Mouse (Mus musculus) embryonic facial prominence, embryonic 14.5 days (tissue): ENCODE data around the gene Ttll10. TPM values are rescaled to one million over a fixed set of nuclear protein-coding genes. Genes with fewer than 3 reads are reported as not detected.

ENCODE experiments used
- ATAC-seq: fragments of 200-750 bp; cut with Nextera tagmentation; 2 replicates; pipeline ENCODE4 v1.8.0; 2017; ENCODE audit warnings: low read depth, moderate number of reproducible peaks, moderate TSS enrichment
- DNase-seq: peaks from one replicate; pipeline ENCODE4 v3.0.0-alpha.2; 2015; ENCODE audit warnings: low spot score
- H3K27ac ChIP-seq: fragments of 300-500 bp; sonication (generic); replicated peaks from 2 replicates; pipeline ENCODE4 v1.5.1; 2014; ENCODE audit warnings: low read depth, mild to moderate bottlenecking, low read length, moderate library complexity
- H3K27me3 ChIP-seq: fragments of 300-500 bp; sonication (generic); replicated peaks from 2 replicates; pipeline ENCODE4 v1.6.1; 2014; ENCODE audit warnings: low read length; ENCODE audit not compliant: control insufficient read depth, insufficient read depth
- H3K36me3 ChIP-seq: fragments of 300-500 bp; sonication (generic); 2 replicates; pipeline ENCODE4 v1.6.1; 2014; ENCODE audit warnings: low read length, mixed read lengths; ENCODE audit not compliant: control insufficient read depth, insufficient read depth
- H3K4me1 ChIP-seq: fragments of 300-500 bp; sonication (generic); 2 replicates; pipeline ENCODE4 v1.6.1; 2014; ENCODE audit warnings: antibody characterized with exemption, low read length; ENCODE audit not compliant: control insufficient read depth, insufficient read depth
- H3K4me2 ChIP-seq: fragments of 300-500 bp; sonication (generic); 2 replicates; pipeline ENCODE4 v1.6.1; 2014; ENCODE audit warnings: low read depth, mild to moderate bottlenecking, low read length, moderate library complexity, mixed read lengths
- H3K4me3 ChIP-seq: fragments of 300-500 bp; sonication (generic); 2 replicates; pipeline ENCODE4 v1.5.1; 2014; ENCODE audit warnings: low read depth, mild to moderate bottlenecking, low read length
- H3K9ac ChIP-seq: fragments of 300-500 bp; sonication (generic); 2 replicates; pipeline ENCODE4 v1.6.1; 2014; ENCODE audit warnings: low read depth, mild to moderate bottlenecking, low read length, moderate library complexity, mixed read lengths
- H3K9me3 ChIP-seq: fragments of 300-500 bp; sonication (generic); 2 replicates; pipeline ENCODE4 v1.6.1; 2016; ENCODE audit warnings: low read length; ENCODE audit not compliant: control insufficient read depth
- WGBS: fragments of 180-500 bp; shearing (Covaris S2); extraction: QIAGEN DNeasy Blood & Tissue Kit; methylation state at CpG from one replicate; pipeline ENCODE4 v1.1.7; 2014; 5-methylcytosine and 5-hydroxymethylcytosine counted together
- polyA plus RNA-seq: library from polyadenylated mRNA; unstranded; fragments of >200 nt; fragmentation: Nextera tagmentation; extraction: Ambion mirVana; gene quantifications from 2 replicates; pipeline ENCODE4 v1.2.1, GENCODE M21; 2014

The Ttll10 gene
- polyA plus RNA-seq, 1 experiment from 2014 or later = 1.2 TPM

GRCm38 (mm10) chr4:156044754-156045153, 14.5 kb downstream of the Ttll10 start:
- Histone ChIP-seq H3K27me3 (no peaks in the 10 kb centered on the region), H3K9me3 (no peaks in the 10 kb centered on the region), H3K4me2 (no peak overlapping the region), H3K36me3 (no peaks in the 10 kb centered on the region), H3K4me3 (no peak overlapping the region), H3K27ac (no peak overlapping the region), H3K4me1 (no peaks in the 10 kb centered on the region), H3K9ac (no peak overlapping the region)
- ATAC-seq = peak; percentile 12; the same call in 1 of the 2 replicates
- 58% methylated on average over 5 of the region's 5 CpGs for WGBS
- no peak for DNase-seq

- peaks cover 23% of the 10 kb centered on the region for H3K27me3 ChIP-seq
- no peaks in the 10 kb centered on the region for H3K36me3 ChIP-seq
- no peak overlapping the region for H3K27ac ChIP-seq
- WGBS = 12% methylated on average over 24 of the region's 25 CpGs
- peak overlapping the region; percentile 45 for H3K4me2 ChIP-seq
- H3K4me3 ChIP-seq = peak overlapping the region; percentile 20
- DNase-seq = no peak
- ATAC-seq = no peak
- H3K4me1 ChIP-seq = peaks cover 17% of the 10 kb centered on the region
- peak overlapping the region; percentile 25; the same call in 1 of the 2 replicates for H3K9ac ChIP-seq
- no peaks in the 10 kb centered on the region for H3K9me3 ChIP-seq
These were observed 24.3 kb downstream of the Ttll10 start for GRCm38 (mm10) chr4:156034901-156035300.

GRCm38 (mm10) chr4:156034301-156034700, 24.9 kb downstream of the Ttll10 start:
- no peak for ATAC-seq

GRCm38 (mm10) chr4:156033476-156034119, 25.6 kb downstream of the Ttll10 start:
- Histone ChIP-seq H3K9me3 (no peaks in the 10 kb centered on the region), H3K4me2 (no peak overlapping the region), H3K36me3 (peaks cover 4% of the 10 kb centered on the region; the same call in 1 of the 2 replicates), H3K27me3 (peaks cover 23% of the 10 kb centered on the region), H3K27ac (no peak overlapping the region), H3K4me1 (peaks cover 17% of the 10 kb centered on the region), H3K4me3 (no peak overlapping the region), H3K9ac (no peak overlapping the region)
- 51% methylated on average over 6 of the region's 6 CpGs for WGBS
- ATAC-seq = no peak
- DNase-seq = peak; percentile 48

More at GRCm38 (mm10) chr4:156034301-156034700, 24.9 kb downstream of the Ttll10 start:
- DNase-seq = no peak
- Histone ChIP-seq H3K27me3 (peaks cover 23% of the 10 kb centered on the region), H3K4me1 (peaks cover 17% of the 10 kb centered on the region), H3K9ac (no peak overlapping the region), H3K4me2 (peak overlapping the region; percentile 45; the same call in 1 of the 2 replicates), H3K9me3 (no peaks in the 10 kb centered on the region), H3K36me3 (no peaks in the 10 kb centered on the region), H3K27ac (no peak overlapping the region), H3K4me3 (no peak overlapping the region)
- WGBS = 74% methylated on average over 4 of the region's 4 CpGs

- Histone ChIP-seq H3K27me3 (peaks cover 23% of the 10 kb centered on the region), H3K4me2 (peak overlapping the region; percentile 68; the same call in 1 of the 2 replicates), H3K4me3 (no peak overlapping the region), H3K4me1 (peaks cover 17% of the 10 kb centered on the region), H3K36me3 (peaks cover 12% of the 10 kb centered on the region; the same call in 1 of the 2 replicates), H3K9me3 (no peaks in the 10 kb centered on the region), H3K9ac (no peak overlapping the region), H3K27ac (peak overlapping the region; percentile 93)
- DNase-seq (no peak), ATAC-seq (no peak)
- WGBS = 79% methylated on average over 4 of the region's 4 CpGs
These were observed 26.4 kb downstream of the Ttll10 start for GRCm38 (mm10) chr4:156032856-156033255.

GRCm38 (mm10) chr4:156031593-156032391, 27.4 kb downstream of the Ttll10 start:
- no peaks in the 10 kb centered on the region for H3K9me3 ChIP-seq
- H3K27ac ChIP-seq = peak overlapping the region; percentile 93
- DNase-seq (peak; percentile 95), ATAC-seq (peak; percentile 88)
- H3K36me3 ChIP-seq = peaks cover 18% of the 10 kb centered on the region; the same call in 1 of the 2 replicates
- under 1% methylated on average over 14 of the region's 24 CpGs for WGBS
- H3K4me3 ChIP-seq = peak overlapping the region; percentile 55
- peak overlapping the region; percentile 74 for H3K9ac ChIP-seq
- peak overlapping the region; percentile 68 for H3K4me2 ChIP-seq
- H3K27me3 ChIP-seq = peaks cover 23% of the 10 kb centered on the region
- H3K4me1 ChIP-seq = peaks cover 17% of the 10 kb centered on the region

GRCm38 (mm10) chr4:156031255-156031592, 28.0 kb downstream of the Ttll10 start:
- Histone ChIP-seq H3K4me3 (peak overlapping the region; percentile 55), H3K9ac (peak overlapping the region; percentile 74), H3K27me3 (peaks cover 21% of the 10 kb centered on the region), H3K36me3 (peaks cover 18% of the 10 kb centered on the region; the same call in 1 of the 2 replicates), H3K4me1 (peaks cover 17% of the 10 kb centered on the region), H3K4me2 (peak overlapping the region; percentile 68), H3K27ac (peak overlapping the region; percentile 93), H3K9me3 (no peaks in the 10 kb centered on the region)
- 9% methylated on average over 7 of the region's 7 CpGs for WGBS
- DNase-seq (no peak), ATAC-seq (peak; percentile 12)

- H3K4me1 ChIP-seq = peaks cover 17% of the 10 kb centered on the region
- peak overlapping the region; percentile 68 for H3K4me2 ChIP-seq
- H3K4me3 ChIP-seq = peak overlapping the region; percentile 55
- DNase-seq (peak; percentile 38), ATAC-seq (0 out of 2 replicates have a peak, but pooled peaks have one; percentile 2)
- H3K27ac ChIP-seq = peak overlapping the region; percentile 93
- peaks cover 16% of the 10 kb centered on the region for H3K27me3 ChIP-seq
- peaks cover 18% of the 10 kb centered on the region; the same call in 1 of the 2 replicates for H3K36me3 ChIP-seq
- H3K9me3 ChIP-seq = no peaks in the 10 kb centered on the region
- 52% methylated on average over 9 of the region's 9 CpGs for WGBS
- peak overlapping the region; percentile 74 for H3K9ac ChIP-seq
These were observed 28.5 kb downstream of the Ttll10 start for GRCm38 (mm10) chr4:156030651-156031118.
